Mouse (Mus musculus) testis, adult 2 months (tissue): ENCODE data around the gene Esyt2.

ENCODE experiments used
- CTCF ChIP-seq: fragments of 200-500 bp; IDR thresholded peaks from 2 replicates; pipeline ENCODE4 v1.5.1; 2012; ENCODE audit warnings: low read depth, mild to moderate bottlenecking, inconsistent platforms, low read length, moderate library complexity; ENCODE audit not compliant: control insufficient read depth, insufficient read depth, insufficient replicate concordance
- POLR2A ChIP-seq: fragments of 200-500 bp; IDR thresholded peaks from 2 replicates; pipeline ENCODE4 v1.6.1; 2012; ENCODE audit warnings: low read depth, mild to moderate bottlenecking, inconsistent platforms, low read length, moderate library complexity; ENCODE audit not compliant: control insufficient read depth

DNA sequence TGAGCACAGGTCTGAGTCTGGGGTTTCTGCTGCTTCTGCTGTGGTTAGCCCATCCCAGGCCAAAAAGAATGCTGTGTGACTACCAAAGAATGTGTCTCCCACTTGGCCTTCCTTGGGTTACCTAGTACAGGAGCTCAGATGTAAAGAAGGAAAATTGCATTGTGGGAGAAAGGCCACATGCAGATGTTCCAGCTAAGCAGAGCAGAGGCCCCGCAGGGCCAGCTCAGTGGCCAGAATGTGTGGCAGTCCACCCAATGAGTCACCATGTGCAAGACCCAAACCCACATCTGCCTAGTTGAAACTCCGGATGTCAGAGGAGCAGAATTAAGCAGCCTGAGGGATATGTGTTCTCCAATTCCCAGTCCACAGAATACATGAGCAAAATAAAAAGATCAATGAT lies 22.7 kb upstream of the Esyt2 start:
- TF ChIP-seq CTCF (no peak), POLR2A (no peak)
